Mouse (Mus musculus) gastrocnemius, postnatal 14 days (tissue): ENCODE results near the gene Trmt11. TPM values are rescaled to one million over a fixed set of nuclear protein-coding genes. Genes with fewer than 3 reads are reported as not detected.
"Not testable (repeated sequence)": the region's sequence is repeated elsewhere in the genome, so short reads cannot be mapped to it uniquely, and the experiment has no call there.

Experiments used
- DNase-seq: peaks from one replicate; pipeline ENCODE4 v3.0.0; 2021; ENCODE audit warnings: mixed read lengths
- intact Hi-C: fragments of 180-260 bp; cut with DNase I; formaldehyde crosslinking; loops from one replicate; pipeline ENCODE4 v1.15.1; 2025; ENCODE audit warnings: low total_unique reads
- total RNA-seq, 2 experiments: library from RNA; stranded (reverse); gene quantifications; 2 replicates each; pipeline ENCODE4 v1.2.3; 2021

Trmt11 gene
- total RNA-seq, 2 experiments from 2014 or later = 3.6 to 4.0 TPM

DNA sequence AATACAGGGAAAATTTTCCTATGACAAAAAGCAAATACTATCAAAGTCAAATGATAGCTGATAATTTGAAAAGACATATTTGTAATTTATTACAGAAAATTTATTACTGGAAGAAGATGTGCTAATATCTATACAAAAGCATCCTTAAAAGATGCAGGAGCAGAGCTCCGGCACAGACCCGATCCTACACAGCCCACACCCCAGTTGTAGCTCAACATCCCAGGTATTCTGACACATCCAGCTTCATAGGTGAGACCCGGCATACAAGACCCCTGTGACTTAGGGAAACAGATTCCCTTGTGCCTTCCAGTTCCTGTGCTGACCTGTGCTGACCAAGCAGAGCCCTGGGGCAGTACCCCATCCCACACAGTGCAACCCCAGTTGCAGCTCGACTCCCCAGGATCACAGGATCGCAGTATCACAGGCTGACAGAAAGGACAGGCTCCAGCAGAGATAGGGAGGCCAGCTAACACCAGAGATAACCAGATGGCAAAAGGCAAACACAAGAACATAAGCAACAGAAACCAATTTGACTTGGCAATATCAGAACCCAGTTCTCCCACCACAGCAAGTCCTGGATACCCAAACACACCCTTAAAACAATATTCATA is 22.8 kb downstream of the Trmt11 start:
- no peak for DNase-seq
- intact Hi-C loops = no loop called here

DNA sequence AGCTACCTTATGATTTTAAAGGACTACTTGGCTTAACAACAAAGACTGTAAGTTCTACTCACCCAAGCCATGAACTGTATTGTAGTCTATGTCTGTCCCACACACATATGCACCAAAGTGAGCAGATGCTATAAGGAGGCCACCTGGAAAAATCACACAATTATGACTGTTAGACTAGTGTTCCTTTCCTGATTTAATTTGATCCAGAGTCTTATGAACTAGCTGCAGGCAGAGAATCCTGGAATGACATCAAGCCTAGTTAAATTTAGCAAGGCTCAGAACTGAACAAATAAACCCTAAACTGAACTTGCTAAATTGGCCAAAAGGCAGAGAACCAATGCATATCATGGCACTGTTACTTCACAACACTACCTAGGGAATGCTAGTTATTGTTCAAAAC is 34.2 kb downstream of the Trmt11 start:
- intact Hi-C loops = no loop called here
- DNase-seq = no peak

DNA sequence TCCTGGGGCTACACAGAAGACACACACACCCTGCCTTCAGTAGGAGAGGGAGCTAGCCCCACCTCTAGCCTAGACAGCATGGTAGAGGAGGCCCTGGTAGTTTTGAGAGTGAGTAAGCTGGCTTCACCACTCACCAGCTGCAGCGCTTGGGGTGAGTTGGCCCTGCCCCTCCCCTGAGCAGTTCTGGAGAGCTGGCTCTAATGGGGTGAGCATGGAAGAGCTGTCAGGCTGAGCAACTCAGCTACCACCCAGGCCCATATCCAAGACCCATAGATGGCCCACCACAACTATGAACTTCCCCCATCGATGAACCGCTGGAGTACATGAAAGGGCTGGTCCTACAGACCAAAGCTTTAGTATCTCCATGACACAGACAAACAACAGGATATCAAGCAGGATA is 35.9 kb downstream of the Trmt11 start:
- no peak for DNase-seq
- intact Hi-C loops = no loop called here

DNA sequence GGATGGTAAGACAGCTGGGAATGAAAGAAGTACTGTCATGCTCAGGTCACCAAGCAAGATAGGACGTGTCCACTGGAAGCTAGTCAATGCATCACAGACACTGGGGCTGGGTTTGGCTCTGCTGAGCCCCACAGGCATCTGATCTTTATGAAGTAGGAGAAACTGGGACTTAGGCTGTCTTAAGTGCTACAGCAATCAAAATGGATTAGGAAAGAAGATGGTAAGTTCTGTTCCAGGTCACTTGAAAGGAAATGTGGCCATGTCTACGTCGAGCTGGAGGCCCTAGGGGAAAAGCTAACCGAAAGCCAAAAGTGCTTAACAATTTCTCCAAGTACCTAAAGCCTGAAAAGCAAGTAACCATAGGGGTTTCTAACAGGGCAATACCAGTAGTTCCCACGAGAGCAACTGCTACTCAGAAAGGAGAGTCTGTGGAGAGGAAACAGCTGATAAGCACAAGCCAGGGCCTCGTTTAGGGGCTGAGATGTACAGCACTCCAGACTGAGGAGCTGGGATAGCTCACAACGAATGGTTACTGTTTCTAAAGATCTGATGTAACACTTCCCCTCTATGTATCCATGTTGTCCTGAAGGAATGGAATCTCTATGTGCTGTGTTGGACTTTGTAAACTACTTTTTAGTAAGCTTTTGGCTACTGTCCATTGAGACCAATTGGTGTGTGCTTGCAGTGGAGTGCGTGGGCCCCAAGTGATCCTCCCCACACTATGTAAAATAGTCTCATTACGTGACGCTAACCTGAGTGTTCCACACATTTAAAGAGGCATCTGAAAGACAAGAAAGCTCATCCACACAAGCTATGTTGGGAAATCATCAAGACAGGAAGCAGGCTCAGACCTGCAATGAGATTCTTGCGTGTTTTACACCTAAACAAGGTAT is 44.6 kb downstream of the Trmt11 start:
- intact Hi-C loops = no loop called here
- DNase-seq = no peak

DNA sequence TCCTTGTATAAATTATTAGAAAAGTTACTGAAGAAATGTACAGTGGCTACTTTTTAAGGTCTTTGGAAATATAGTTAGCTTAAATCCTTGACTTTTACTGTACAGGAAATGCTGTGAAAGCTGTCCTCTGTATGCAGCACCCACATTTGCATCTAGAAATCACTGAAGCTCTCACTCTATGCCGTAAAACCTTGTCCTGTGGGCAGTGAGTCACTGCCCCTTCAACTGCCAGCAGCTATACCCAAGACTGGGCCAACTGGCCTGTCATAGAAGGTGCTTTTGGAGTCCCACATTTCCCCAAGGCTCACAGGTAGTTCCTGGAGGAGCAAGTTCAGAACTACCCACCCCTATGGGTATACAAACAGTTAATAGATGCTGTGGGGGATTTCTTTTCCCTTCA is 48.2 kb downstream of the Trmt11 start:
- no peak for DNase-seq
- intact Hi-C loops = no loop called here

DNA sequence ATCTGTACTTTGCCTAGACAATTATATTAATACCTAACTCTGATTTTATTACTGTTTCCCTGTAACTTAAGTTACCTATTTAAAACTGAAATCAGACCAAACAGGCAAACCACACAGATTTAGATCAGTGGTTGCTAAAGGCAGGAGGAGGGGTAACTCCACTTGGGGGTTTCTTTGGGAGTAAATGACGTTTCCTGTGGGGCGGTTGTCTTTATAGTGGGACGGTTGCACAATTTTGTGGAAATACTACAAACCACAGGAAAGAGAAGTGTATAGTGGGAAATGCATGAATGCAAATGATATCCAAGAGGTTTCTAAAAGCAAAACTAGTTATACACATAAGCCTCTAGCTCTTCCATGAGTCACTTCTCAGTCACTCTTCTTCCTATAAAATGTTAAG is 50.6 kb downstream of the Trmt11 start:
- no peak for DNase-seq
- intact Hi-C loops = no loop called here

DNA sequence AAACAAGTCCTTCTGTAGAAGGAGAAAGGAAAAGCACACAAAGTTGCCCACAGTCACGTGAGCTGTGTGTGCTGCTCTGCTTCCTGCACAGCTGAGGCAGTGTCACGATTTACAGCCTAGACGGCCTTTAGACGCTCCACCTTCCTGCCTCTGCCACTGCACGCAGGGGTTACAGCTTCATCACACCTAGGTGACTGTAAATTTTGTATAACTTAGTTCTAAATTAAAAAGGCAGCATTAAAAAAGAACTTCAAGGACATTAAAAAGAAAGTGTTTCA is 62.1 kb downstream of the Trmt11 start:
- DNase-seq = no peak
- intact Hi-C loops = no loop called here

DNA sequence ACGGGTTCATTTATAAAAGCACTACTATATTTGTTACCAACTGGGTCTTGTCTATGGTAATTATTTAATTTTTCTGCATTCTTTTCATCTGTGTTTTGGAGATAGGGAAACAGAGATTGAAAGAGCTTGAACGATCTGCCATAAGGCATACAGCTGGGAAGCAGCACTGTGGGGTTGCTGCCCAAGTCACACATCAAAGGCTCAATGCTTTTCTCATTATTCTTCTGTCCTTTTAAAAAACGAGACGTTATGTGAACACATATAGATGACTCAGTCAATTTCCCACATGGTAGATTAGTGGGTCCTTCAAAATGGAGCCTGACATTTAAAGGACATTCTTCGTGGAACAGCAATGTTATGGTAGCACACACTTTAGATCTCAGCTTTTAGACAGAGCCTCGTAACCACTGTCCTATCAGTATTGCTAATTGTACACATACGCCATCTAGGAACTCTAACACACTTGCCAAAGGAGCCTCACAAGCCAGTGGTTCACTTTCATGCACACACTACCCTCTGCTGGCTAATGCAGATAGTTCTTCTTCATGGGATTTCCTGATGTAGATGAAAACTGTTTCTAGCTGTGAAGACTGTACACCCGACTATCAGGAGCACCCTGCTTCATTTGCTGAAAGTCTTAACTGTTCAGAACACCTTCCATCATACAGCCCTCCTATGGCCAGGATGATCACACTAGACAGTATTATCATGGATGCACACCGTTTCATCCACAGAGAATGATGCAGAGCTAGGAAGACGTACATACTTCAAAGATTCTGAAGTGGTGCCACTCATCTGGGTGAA is 62.6 kb downstream of the Trmt11 start:
- intact Hi-C loops = no loop called here
- no peak for DNase-seq

DNA sequence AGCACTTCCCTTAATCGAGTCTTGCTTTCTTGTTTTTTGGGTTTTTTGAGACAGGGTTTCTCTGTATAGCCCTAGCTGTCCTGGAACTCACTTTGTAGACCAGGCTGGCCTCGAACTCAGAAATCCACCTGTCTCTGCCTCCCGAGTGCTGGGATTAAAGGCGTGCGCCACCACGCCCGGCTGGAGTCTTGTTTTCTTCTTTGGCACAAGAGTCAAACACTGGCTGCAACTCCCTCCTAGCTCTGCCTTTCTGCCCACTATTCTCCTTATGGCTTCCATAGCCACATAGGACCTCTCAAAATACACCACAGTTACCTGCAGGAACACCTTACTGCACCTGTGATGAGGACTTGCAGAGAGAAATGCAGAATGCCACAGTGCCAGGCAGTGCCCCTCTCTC is 64.6 kb downstream of the Trmt11 start:
- intact Hi-C loops, DNase-seq: not testable (repeated sequence)

DNA sequence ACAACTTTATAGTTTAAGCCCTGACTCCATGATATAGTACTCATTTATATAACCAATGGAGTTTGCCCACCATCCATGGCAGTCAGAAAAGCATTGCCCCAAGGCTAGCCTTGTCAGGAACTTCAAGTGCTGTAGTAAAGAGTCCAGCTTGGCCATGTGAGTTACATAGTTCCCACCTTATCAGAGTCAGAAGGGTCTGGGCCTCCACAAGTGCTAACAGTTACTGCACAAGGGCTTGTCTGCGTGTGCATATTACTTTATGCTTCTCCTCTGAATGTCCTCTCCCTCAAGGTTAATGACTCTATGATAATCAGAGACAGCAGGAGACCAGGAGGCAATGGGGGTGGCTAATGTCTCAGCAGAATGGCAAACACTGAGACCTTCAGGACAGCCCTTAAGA is 73.4 kb downstream of the Trmt11 start:
- no peak for DNase-seq
- intact Hi-C loops = no loop called here

DNA sequence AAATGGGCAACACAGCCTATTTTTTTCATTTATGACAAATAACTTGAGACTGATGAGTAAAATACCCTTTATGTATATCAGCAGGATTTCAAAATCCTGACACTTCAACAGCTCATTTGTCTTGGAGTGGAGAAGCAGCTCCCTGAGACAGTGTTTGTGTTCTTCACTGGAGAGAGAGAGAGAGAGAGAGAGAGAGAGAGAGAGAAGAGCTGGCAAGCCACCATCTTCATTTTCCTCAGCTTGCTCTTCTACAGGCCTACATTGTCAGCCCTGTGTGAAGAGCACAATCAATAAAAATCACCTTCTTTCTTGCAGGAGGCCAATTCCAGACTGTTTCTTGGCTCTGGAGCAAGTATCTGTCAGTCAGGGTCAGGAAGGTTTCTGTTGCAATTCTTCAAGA is 78.8 kb downstream of the Trmt11 start:
- intact Hi-C loops = no loop called here
- DNase-seq = no peak

DNA sequence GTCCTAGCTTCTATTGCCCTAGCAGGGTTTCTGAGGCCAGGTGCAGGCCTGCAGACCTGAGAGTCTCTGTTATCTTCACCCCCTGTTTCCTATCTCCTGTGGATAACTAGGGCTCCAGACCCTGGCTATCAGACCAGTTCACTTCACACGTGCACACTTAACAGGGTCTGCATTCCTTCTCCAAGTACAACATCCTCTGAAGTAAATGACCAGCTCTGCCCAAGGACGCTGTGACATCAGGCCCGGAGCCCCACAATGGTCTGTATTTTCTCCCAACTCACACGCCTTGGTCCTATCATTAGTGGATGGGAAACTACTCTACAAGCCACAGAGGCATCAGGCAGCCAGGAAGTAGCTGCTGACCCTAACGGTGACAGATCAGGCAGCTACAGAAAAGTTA is 81.4 kb downstream of the Trmt11 start:
- intact Hi-C loops = no loop called here
- DNase-seq = no peak

DNA sequence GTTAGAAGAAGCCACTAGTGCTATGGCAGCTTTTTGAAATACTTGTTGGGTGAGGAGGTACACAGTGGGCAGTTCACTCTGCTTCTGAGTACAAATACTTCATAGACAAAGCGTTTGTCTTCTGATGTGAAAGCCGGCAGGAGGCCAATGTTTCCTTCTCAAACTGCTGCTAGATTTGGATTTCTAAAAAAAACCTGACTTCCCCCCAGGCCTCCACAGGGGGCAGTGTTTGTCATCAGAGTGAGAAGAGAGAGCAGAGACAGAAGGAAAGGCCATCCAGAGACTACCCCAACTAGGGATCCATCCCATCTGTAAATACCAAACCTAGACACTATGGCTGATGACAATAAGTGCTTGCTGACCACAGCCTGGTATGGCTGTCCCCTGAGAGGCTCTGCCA is 83.3 kb downstream of the Trmt11 start:
- intact Hi-C loops = no loop called here
- DNase-seq = no peak

DNA sequence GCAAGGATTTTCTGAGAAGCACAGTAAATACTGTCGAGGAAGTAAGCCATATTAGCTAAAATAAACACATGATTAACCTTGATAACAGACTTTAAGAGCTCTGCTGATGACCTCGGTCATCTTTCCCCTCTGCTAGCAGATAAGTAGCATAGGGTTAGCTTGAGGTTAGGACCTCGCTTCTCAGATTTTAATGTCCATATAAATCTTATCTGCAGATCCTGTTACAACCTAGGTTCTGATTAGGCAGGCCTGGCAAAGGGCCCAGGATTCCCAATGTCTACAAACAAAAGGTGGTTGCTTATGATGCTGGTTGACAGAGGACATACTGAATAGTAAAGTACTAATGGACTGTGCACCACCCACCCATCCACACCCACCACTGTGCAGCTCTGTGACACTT is 83.8 kb downstream of the Trmt11 start:
- no peak for DNase-seq
- intact Hi-C loops = no loop called here

DNA sequence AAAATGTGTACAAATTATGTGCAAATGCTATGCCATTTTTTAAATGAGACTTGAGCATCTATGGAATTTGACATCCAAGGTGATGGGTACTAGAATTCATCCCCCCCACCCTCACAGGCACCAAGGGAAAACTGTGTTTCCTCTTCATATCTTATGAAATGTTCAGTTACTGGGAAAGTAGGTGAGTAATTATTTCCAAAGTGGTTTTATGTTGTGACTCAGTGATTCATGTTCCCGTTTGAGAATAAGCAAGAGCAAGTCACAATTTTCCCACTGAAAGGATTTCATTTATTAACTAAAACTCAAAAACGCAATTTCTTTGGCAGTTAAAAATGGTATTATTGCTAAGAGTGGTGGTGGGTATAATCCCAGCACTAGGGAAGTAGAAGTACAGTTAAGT is 95.8 kb downstream of the Trmt11 start:
- intact Hi-C loops = no loop called here
- DNase-seq = no peak

DNA sequence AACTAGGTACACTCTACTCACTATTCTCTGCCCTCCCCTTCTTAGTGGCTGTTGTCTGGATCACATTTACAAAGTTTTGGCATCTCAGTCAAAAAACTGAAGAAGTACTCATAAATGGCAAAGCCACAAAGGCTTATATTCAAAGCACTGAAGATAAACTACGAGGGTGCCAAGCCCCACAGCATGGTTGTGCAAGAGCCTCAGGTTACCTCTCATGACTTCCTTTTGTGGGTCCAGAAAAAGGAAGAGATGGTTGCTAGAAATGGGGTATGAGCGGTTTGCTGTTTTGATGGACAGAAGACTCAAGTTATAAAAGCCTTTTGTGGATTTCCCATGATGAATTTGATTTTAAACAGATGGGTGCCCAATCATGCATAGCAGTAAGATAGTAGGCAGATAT is 97.4 kb downstream of the Trmt11 start:
- intact Hi-C loops = no loop called here
- no peak for DNase-seq

DNA sequence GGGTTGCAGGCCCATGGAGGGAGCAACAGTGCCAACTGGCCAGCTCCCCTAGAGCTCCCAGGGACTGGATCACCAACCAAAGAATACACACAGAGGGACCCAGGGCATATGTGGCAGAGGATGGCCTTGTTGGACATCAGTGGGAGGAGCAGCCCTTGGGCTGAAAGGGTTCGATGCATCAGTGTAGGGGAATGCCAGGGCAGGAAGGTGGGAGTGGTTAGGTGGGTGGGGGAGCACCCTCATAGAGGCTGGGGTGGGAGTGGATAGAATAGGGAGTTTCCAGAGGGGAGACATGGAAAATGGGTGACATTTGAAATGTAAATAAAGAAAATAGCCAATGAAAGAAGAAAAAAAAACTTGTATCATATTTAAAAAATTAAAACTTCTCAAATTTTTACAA is 97.8 kb downstream of the Trmt11 start:
- no peak for DNase-seq
- intact Hi-C loops = no loop called here

DNA sequence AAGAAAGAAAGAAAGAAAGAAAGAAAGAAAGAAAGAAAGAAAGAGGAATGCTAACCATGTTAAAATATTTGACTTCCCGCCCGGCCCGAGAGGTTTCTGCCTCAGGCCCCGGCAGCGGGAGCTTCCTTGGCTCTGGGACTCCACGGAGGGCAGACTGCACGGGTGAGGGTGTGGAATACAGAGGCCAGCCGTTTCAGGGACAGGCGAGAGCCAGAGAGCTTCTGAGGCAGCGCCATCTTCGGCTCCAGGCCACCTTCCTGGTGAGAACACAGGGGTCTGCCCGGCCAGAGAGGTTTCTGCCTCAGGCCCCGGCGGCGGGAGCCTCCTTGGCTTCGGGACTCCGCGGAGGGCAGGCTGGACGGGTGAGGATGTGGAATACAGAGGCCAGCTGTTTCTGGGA is 102.3 kb downstream of the Trmt11 start:
- DNase-seq, intact Hi-C loops: not testable (repeated sequence)
